Mouse (Mus musculus) gastrocnemius, adult 18-20 months (tissue): Measurements from ENCODE around the gene Wfikkn2. TPM values are rescaled to one million over a fixed set of nuclear protein-coding genes. Genes with fewer than 3 reads are reported as not detected.

Source experiments
- DNase-seq: peaks from one replicate; pipeline ENCODE4 v3.0.0; 2021; ENCODE audit warnings: low spot score
- total RNA-seq, 2 experiments: library from RNA; stranded (reverse); gene quantifications; 2 replicates each; pipeline ENCODE4 v1.2.3; 2021

Gene Wfikkn2
- total RNA-seq, 2 experiments from 2014 or later, result 11.1 to 12.6 TPM

GRCm38 (mm10) chr11:94225985-94226384 is 19.8 kb downstream of the Wfikkn2 start:
- peak; percentile 56 for DNase-seq

GRCm38 (mm10) chr11:94223531-94223930 is 22.3 kb downstream of the Wfikkn2 start:
- no peak for DNase-seq

GRCm38 (mm10) chr11:94221257-94221656 is 24.5 kb downstream of the Wfikkn2 start:
- DNase-seq, result no peak

- no peak for DNase-seq
Observed at GRCm38 (mm10) chr11:94216247-94216646, 29.6 kb downstream of the Wfikkn2 start.

GRCm38 (mm10) chr11:94215581-94215980 is 30.2 kb downstream of the Wfikkn2 start:
- DNase-seq, result no peak

- peak; percentile 63 for DNase-seq
Observed at GRCm38 (mm10) chr11:94213735-94214594, 31.8 kb downstream of the Wfikkn2 start.

GRCm38 (mm10) chr11:94212997-94213396 is 32.8 kb downstream of the Wfikkn2 start:
- no peak for DNase-seq

- no peak for DNase-seq
Observed at GRCm38 (mm10) chr11:94212489-94212836, 33.3 kb downstream of the Wfikkn2 start.

GRCm38 (mm10) chr11:94211651-94212488 is 33.9 kb downstream of the Wfikkn2 start:
- peak; percentile 87 for DNase-seq

GRCm38 (mm10) chr11:94211124-94211603 is 34.6 kb downstream of the Wfikkn2 start, which contains the start of gene Tob1:
Gene Tob1 (plus strand): TSS chr11:94211454.
- peak; percentile 99 for DNase-seq

- DNase-seq, result peak; percentile 93
Observed at GRCm38 (mm10) chr11:94210191-94211086, 35.4 kb downstream of the Wfikkn2 start.

GRCm38 (mm10) chr11:94209695-94210131 is 36.1 kb downstream of the Wfikkn2 start:
- DNase-seq, result no peak

- DNase-seq, result no peak
Observed at GRCm38 (mm10) chr11:94208811-94209675, 36.8 kb downstream of the Wfikkn2 start.

GRCm38 (mm10) chr11:94206398-94207114 is 39.2 kb downstream of the Wfikkn2 start:
- no peak for DNase-seq

GRCm38 (mm10) chr11:94203066-94203465 is 42.7 kb downstream of the Wfikkn2 start:
- DNase-seq, result no peak

GRCm38 (mm10) chr11:94202106-94202505 is 43.7 kb downstream of the Wfikkn2 start:
- no peak for DNase-seq

- no peak for DNase-seq
Observed at GRCm38 (mm10) chr11:94200422-94200821, 45.4 kb downstream of the Wfikkn2 start.

- no peak for DNase-seq
Observed at GRCm38 (mm10) chr11:94199771-94200170, 46.0 kb downstream of the Wfikkn2 start.

GRCm38 (mm10) chr11:94198405-94199146 is 47.2 kb downstream of the Wfikkn2 start:
- no peak for DNase-seq
